Mouse (Mus musculus): Measurements from ENCODE around the gene Pgls. TPM values are rescaled to one million over a fixed set of nuclear protein-coding genes. Genes with fewer than 3 reads are reported as not detected.

Pgls gene
- total and polyA plus RNA-seq, 2 experiments from 2014 or later = 293 to 399 TPM

- WGBS = 76% methylated on average over 7 of the region's 7 CpGs
- TF ChIP-seq CTCF (IDR thresholded peaks at IDR 0.05) = no peak
- Histone ChIP-seq H3K27ac (ENCODE audit: low read depth, low read length) (no peak overlapping the region), H3K36me3 (ENCODE audit: insufficient read depth, low read length) (peaks cover 21% of the 10 kb centered on the region), H3K4me3 (ENCODE audit: low read depth, low read length) (no peak overlapping the region), H3K4me1 (ENCODE audit: insufficient read depth, low read length) (no peaks in the 10 kb centered on the region), H3K4me2 (ENCODE audit: low read depth, low read length, poor library complexity, severe bottlenecking) (no peak overlapping the region), H3K9me3 (ENCODE audit: low read length) (no peaks in the 10 kb centered on the region), H3K9ac (replicated peaks; ENCODE audit: low read length, poor library complexity, severe bottlenecking) (no peak overlapping the region), H3K27me3 (ENCODE audit: insufficient read depth, low read length) (0 out of 2 replicates have a peak, but pooled peaks cover 3% of the 10 kb centered on the region)
- no peak for DNase-seq (ENCODE audit: low spot score)
- no peak for ATAC-seq (ENCODE audit: low FRiP score)
These were observed 41.2 kb upstream of the Pgls start for GRCm38 (mm10) chr8:71550754-71551153.

GRCm38 (mm10) chr8:71552770-71553169 lies 39.2 kb upstream of the Pgls start:
- H3K4me2 ChIP-seq (ENCODE audit: low read depth, low read length, poor library complexity, severe bottlenecking) = no peak overlapping the region
- H3K9ac ChIP-seq (replicated peaks; ENCODE audit: low read length, poor library complexity, severe bottlenecking) = no peak overlapping the region
- 76% methylated on average over 6 of the region's 6 CpGs for WGBS
- H3K4me1 ChIP-seq (ENCODE audit: insufficient read depth, low read length) = no peaks in the 10 kb centered on the region
- DNase-seq (ENCODE audit: low spot score) = no peak
- H3K9me3 ChIP-seq (ENCODE audit: low read length) = no peaks in the 10 kb centered on the region
- H3K27me3 ChIP-seq (ENCODE audit: insufficient read depth, low read length) = peaks cover 23% of the 10 kb centered on the region
- no peak for ATAC-seq (ENCODE audit: low FRiP score)
- H3K27ac ChIP-seq (ENCODE audit: low read depth, low read length) = no peak overlapping the region
- TF ChIP-seq CTCF (IDR thresholded peaks at IDR 0.05) = no peak
- peaks cover 9% of the 10 kb centered on the region for H3K36me3 ChIP-seq (ENCODE audit: insufficient read depth, low read length)
- H3K4me3 ChIP-seq (ENCODE audit: low read depth, low read length) = no peak overlapping the region

DNA sequence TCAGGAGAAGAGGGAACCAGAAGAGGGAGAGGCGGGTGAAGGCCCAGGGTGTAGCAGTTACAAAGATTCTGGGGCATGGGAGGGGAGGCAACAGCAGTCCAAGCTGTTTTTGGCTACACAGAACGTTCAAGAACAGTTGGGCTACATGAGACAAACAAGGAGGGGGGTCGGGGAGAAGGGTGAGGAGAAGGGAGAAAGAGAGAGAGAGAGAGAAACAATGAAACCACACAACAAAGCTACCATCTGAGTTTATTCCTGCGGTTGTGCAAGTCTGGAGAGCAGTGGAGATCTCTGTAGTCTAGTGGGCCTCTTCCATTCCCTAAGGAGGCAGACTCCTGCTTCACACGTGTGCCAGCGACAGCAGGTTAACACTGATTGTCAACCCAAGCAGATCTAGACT lies 38.0 kb upstream of the Pgls start:
- ATAC-seq (ENCODE audit: low FRiP score) = no peak
- Histone ChIP-seq H3K4me1 (ENCODE audit: insufficient read depth, low read length) (peaks cover 5% of the 10 kb centered on the region; the same call in 1 of the 2 replicates), H3K27ac (ENCODE audit: low read depth, low read length) (no peak overlapping the region), H3K9me3 (ENCODE audit: low read length) (no peaks in the 10 kb centered on the region), H3K27me3 (ENCODE audit: insufficient read depth, low read length) (peaks cover 35% of the 10 kb centered on the region), H3K4me2 (ENCODE audit: low read depth, low read length, poor library complexity, severe bottlenecking) (no peak overlapping the region), H3K36me3 (ENCODE audit: insufficient read depth, low read length) (no peaks in the 10 kb centered on the region), H3K9ac (replicated peaks; ENCODE audit: low read length, poor library complexity, severe bottlenecking) (no peak overlapping the region), H3K4me3 (ENCODE audit: low read depth, low read length) (no peak overlapping the region)
- no peak for TF ChIP-seq CTCF (IDR thresholded peaks at IDR 0.05)
- 66% methylated on average over 6 of the region's 6 CpGs for WGBS
- no peak for DNase-seq (ENCODE audit: low spot score)

GRCm38 (mm10) chr8:71554644-71555043 lies 37.3 kb upstream of the Pgls start:
- no peak overlapping the region for H3K9ac ChIP-seq (replicated peaks; ENCODE audit: low read length, poor library complexity, severe bottlenecking)
- H3K27me3 ChIP-seq (ENCODE audit: insufficient read depth, low read length) = peaks cover 42% of the 10 kb centered on the region
- no peak for ATAC-seq (ENCODE audit: low FRiP score)
- H3K4me3 ChIP-seq (ENCODE audit: low read depth, low read length) = no peak overlapping the region
- no peak overlapping the region for H3K27ac ChIP-seq (ENCODE audit: low read depth, low read length)
- 93% methylated on average over 2 of the region's 2 CpGs for WGBS
- H3K4me1 ChIP-seq (ENCODE audit: insufficient read depth, low read length) = peaks cover 8% of the 10 kb centered on the region; the same call in 1 of the 2 replicates
- no peaks in the 10 kb centered on the region for H3K9me3 ChIP-seq (ENCODE audit: low read length)
- DNase-seq (ENCODE audit: low spot score) = no peak
- no peaks in the 10 kb centered on the region for H3K36me3 ChIP-seq (ENCODE audit: insufficient read depth, low read length)
- H3K4me2 ChIP-seq (ENCODE audit: low read depth, low read length, poor library complexity, severe bottlenecking) = no peak overlapping the region
- TF ChIP-seq CTCF (IDR thresholded peaks at IDR 0.05) = no peak

GRCm38 (mm10) chr8:71558071-71558957 lies 33.7 kb upstream of the Pgls start, which contains the start of gene Tmem221:
TSS of gene Tmem221 (minus strand) at chr8:71558871.
- TF ChIP-seq CTCF (IDR thresholded peaks at IDR 0.05) = no peak
- WGBS = 5% methylated on average over 66 of the region's 70 CpGs
- Histone ChIP-seq H3K36me3 (ENCODE audit: insufficient read depth, low read length) (no peaks in the 10 kb centered on the region), H3K4me3 (ENCODE audit: low read depth, low read length) (peak within 1 kb of the TSS; percentile 19), H3K9me3 (ENCODE audit: low read length) (no peaks in the 10 kb centered on the region), H3K27ac (ENCODE audit: low read depth, low read length) (no peak within 1 kb of the TSS), H3K27me3 (ENCODE audit: insufficient read depth, low read length) (peaks cover 70% of the 10 kb centered on the region), H3K4me1 (ENCODE audit: insufficient read depth, low read length) (peaks cover 8% of the 10 kb centered on the region; the same call in 1 of the 2 replicates), H3K4me2 (ENCODE audit: low read depth, low read length, poor library complexity, severe bottlenecking) (peak within 1 kb of the TSS; percentile 23), H3K9ac (replicated peaks; ENCODE audit: low read length, poor library complexity, severe bottlenecking) (no peak within 1 kb of the TSS)
- ATAC-seq (ENCODE audit: low FRiP score) (peak; percentile 10; the same call in 1 of the 2 replicates), DNase-seq (ENCODE audit: low spot score) (no peak)
